Mouse (Mus musculus) frontal cortex, postnatal 14 days (tissue): ENCODE data around the gene Tmub2.

Source experiments
- DNase-seq, 2 experiments: peaks; one replicate each; pipeline ENCODE4 v3.0.0; 2022; ENCODE audit warnings: low spot score in 2 of 2

The Tmub2 gene

GRCm38 (mm10) chr11:102304141-102304540, 19.4 kb downstream of the Tmub2 start:
- DNase-seq = no peak

- DNase-seq = no peak
Measured at GRCm38 (mm10) chr11:102305359-102305758, 20.6 kb downstream of the Tmub2 start.

DNA sequence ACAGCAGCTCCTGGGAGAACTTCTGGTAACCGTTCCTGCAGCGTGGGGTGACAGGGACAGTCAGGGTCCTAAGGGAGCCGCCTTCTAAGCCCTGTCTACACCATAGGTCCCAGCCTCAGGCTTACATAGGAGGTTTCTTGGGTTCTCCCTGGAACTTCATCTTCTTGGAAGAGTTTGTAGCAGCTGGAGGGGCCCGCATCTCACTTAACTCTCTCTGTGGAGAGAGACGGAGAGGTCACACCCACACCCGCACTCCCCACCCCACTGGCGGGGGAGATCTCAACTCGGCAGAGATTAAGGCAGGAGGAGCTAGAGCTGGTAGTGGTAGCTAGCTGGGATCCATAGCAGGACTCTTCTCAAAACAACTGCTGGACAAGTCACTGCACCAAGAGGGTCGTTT, 23.4 kb downstream of the Tmub2 start:
- DNase-seq = no peak

DNA sequence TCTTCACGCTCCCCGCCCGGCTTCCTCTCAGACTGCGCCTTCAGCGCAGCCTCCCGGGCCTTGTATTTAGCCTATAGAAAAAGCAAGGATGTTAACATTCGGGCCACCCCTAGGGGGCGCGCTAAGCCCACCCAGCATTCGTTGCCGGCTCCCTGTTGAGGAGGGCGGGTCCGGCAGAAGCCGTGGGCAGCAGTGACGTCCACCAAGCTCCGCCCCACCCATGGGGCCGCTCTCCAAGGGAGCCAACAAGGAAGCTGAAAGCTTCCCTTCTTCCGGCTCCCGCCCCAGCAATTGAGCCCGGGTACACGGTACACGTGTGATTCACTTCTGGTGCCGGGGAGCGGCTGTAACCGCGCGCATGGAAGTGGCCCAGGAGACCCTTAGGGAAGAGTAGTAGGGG, 24.2 kb downstream of the Tmub2 start:
- peak; percentile 93 to 97 for DNase-seq

DNA sequence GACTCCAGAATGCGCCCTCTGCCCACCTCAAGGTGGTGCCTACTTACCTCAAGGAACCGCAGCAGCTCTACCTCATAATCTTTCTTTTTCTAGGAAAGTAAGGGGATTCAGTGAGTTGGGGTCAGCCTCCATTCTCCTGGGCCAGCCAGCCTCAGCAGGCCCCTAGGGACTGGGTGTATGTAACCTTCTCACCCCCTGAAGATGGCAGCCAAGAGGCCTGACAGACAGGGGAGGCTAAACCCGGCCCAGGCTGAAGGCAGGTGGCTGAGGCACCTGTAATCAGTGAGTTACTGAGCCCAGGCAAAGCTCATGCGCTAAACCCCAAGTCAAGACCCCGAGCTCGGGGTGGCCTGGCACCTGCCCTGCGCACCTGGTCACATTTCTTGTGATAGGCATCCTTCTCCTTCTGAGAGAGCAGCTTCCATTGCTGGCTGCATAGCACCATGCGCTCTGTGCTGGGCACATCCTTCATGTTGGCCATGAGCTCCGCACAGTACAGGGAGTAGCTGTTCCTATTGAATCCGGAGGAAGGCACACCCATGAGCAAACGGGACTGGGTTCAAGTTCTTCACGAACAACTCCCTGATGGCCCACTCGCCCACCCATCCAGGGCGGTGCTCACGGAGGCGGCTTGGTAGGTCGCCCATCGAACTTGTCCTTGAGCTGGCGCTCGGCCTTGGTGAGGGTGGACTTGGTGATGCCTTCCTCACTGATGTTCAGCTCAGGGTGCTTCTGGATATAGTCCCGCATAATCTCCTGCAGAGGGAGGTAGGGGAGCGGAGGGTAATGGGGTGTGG, 25.3 kb downstream of the Tmub2 start:
- no peak for DNase-seq

DNA sequence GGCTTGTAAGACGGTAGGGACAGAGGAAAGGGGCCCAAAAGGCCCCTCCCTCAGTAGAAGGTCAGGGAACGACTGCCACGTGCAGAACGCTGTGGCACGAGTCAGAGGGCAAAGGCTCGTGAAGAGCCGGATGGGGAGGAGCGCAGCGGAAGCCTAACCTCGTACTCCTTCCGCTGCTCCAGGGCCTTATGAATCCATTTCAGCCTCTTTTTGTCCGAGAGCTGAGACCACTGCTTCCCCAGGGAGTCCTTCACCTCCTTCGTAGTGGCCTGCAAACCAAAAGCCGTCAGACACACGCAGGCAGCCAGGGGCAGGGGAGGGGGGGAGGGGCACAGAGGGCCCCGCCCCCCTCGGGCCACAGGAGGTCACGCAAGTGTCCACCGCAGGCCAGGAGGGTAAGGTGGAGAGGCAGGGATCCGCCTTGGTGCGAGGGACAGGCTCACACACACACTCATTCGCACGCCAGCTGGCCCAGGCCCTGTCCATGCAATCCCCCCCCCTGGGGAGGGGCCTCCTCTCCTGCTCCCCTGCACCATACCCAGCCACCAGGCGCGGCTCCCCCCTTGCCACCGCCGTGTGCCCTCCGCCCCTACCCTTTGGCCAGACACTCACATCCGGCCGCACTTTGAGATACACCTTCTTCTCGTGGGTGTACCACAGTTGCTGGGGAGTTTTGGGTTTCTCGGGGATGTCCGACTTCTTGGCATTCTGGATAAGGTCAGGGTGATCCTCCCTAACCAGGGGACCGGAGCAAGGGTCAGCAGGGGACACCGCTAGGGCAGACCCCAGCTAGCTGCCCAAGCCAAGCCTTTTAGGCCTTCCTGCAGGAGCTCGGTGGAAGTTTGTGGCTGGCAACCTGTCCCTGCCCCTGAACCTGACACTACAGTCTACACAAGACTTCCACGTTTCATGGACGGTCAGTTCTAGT, 26.3 kb downstream of the Tmub2 start:
- DNase-seq = no peak

DNA sequence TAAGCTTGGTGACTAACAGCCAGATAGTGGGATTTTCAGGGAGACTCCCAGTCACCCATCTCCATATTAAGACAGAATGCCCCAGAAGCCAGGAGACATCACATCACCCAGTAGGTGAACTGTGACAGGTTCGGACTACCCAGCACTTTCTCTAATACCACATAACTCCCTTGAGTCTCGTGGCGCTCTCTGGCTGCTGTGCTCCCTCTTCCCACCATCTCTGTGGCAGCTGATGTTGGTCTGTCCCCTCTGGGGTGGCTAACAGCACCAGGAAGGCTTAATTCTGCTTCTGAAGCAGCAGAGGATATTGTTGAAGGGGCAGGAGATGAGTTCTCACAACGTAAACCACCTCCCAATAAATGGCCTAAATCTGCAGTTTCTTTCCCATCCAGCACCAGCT, 27.2 kb downstream of the Tmub2 start:
- DNase-seq = no peak

- no peak for DNase-seq
Measured at GRCm38 (mm10) chr11:102312586-102312985, 27.9 kb downstream of the Tmub2 start.

DNA sequence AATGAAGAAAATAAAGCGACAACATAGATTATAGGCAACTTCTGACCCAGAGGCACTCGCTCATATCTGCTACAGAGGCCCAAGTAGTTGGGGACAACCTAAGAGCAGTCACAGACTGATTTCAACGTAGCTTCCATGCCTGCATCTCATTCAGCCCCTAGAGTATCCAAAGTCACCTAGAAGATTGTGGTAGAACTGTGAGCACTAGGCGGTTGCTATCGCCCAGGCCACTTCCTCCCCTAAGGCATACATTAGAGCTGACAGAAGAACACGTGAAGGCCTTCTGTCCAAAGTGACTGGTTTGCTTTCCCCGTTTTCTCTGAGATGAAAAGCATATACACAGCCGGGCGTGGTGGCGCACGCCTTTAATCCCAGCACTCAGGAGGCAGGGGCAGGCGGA, 29.6 kb downstream of the Tmub2 start:
- no peak for DNase-seq

- peak in 1 of 2 experiments; percentile 49 for DNase-seq
Measured at GRCm38 (mm10) chr11:102315690-102316571, 31.2 kb downstream of the Tmub2 start.

DNA sequence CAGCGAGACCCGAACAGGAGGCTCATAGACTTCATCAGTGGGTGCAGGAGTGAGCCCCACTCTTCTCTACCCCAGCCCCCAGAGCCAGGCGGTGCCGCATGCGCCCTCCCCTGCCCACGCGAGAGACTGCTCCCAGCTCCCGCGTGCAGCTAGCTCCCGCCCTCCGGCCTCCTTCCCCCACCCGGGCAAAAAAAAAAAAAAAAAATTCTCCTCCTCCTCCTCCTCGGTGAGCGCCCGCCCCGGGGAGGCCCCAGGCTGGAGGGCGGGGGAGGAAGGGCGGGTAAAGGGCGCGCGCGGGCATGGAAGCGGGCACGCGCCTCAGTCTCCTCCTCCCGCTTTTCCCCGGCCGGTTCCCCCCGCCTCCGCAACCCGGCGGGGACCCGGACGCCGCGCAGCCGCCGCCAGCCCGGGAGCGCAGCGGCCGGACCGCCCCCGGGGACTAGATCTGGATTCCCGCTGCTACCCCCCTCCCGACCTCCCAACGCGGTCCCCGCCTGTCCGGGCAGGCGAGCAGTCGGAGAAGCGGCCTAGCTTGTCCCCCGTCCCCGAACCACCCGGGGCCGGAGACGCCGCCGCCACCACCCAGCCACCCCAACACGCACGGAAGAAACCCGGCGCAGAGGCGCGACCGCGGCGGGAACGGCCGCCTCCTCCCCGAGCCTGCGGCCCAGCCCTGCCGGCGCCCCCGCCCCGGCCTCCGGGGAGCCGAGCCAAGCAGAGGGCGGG, 32.0 kb downstream of the Tmub2 start:
- peak; percentile 78 to 80 for DNase-seq

GRCm38 (mm10) chr11:102317298-102317900, 32.7 kb downstream of the Tmub2 start:
- DNase-seq = peak; percentile 27 to 44

- DNase-seq = peak; percentile 18 to 44
Measured at GRCm38 (mm10) chr11:102317901-102318575, 33.3 kb downstream of the Tmub2 start.

DNA sequence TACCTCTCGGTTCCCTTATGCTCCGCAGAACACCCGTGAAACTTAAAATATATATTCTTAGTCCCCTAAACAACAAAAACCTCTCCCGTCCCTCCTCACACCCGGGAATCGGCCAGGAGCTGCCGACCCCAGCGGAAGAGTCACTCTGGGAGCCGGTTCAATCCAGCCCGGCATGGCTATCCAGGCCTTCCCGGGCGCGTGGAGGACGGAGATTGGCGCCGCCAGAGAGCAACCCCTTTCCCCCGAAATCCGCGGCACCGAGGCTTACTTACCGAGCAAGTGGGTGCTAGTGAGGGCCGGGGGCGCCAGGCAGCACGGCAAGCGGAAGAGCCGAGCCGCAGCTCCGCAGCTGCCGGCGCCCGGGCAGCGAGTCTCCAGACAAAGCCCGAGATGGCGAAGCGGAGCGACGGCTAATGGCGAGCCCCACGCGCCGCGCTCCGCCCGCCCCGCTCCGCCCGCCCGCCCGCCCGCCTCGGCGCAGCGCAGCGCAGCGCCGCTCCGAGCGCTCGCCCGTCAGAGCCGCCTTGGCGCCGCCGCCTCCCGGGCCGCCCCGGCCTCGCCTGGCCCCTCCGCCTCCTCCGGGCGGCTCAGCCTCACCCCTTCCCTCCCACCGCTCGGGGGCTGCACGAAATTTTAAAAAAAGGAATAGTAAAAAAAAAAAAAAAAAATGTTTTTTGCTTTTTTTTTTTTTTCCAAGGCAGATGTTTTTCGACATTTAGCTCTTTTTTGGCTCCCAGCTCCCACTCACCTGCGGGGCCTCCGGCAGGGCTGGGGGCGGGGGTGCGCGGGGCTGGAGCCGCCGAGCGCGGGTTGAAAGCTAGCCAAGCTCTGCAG, 34.1 kb downstream of the Tmub2 start:
- DNase-seq = peak in 1 of 2 experiments; percentile 27

DNA sequence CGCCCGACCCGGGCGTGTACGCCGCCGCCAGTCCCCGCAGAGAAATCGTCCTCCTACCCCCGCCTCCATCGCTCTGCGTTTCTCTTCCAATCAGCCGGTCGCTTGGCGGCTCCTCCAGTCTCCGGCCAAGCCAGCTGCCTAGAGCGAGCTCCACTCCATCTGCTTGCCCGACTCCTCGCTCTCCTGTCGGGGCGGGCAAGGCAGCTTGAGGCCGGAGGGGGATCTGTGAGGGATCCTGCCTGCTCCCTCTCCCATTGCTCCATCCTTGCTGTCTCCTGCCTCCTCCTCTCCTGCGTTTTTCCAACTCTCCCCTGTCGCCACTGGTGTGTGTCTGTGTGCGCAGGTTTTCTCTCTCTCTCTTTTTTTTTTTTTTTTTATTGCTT, 34.7 kb downstream of the Tmub2 start, which contains the start of gene Ubtf:
Ubtf (minus strand) TSS at position 333 of the 383 bp plus-strand sequence.
- peak; percentile 75 to 77 for DNase-seq

DNA sequence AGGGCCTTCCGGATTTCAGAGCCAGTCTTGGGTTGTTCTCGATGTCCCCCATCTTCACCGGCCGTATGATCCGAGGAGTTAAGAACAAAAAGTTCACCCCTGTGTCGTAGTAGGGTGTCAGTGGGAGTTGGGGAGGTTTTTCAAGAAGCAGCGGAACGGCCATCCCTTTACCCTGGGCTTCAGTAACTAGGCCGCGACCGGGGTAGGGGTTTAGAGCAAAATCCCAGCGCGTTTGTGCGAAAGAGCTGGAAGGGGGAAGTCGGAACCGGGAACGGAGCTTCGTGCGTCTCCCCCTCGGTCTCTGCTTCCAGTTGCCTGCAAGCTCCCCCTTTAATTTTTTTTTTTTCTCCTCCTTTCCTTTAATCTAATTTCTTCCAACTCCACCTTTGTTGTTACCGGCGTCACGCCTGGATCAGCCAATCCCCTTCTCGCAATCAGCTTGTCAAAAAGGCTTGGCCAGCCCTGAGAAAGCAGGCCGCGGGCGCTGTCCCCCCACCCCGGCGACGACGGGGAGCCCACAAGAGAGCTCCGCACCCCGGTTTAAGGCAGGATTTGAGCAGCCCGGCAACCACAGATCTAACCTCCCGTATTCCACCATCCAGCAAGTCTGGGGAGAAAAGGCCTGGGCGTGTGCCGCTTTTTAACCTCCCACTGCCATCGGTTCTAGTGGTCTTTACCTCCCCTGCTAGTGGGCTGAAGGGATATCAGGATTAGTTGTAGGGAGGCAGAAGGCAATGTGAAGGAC, 35.4 kb downstream of the Tmub2 start:
- peak; percentile 88 to 90 for DNase-seq

DNA sequence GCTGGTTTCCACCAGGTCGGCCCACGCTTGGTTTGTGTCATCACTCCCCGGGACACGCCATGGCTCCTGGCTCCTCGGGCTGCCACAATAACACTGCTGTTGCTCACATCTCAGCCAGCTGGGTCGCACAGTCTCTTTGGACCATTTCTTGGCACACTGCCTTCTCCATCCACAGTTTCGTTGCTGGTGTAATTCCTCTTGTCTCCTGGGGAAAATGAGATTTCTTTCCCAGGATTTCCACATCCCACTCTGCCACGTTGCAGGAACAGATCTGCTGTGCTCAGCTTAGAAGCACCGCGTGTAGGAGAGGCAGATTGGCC, 35.9 kb downstream of the Tmub2 start:
- DNase-seq = peak; percentile 68 to 80

GRCm38 (mm10) chr11:102321931-102322330, 37.2 kb downstream of the Tmub2 start:
- DNase-seq = no peak
